Mouse (Mus musculus): ENCODE data around the gene Haus5.

- TF ChIP-seq ETS1 (conservative IDR thresholded peaks at IDR 0.05; ENCODE audit: low read depth, low read length) (no peak), MAZ (IDR thresholded peaks at IDR 0.05; ENCODE audit: low read depth, low read length) (no peak), CTCF (conservative IDR thresholded peaks at IDR 0.05 in 1 of 2, IDR thresholded peaks at IDR 0.05 in 1 of 2; ENCODE audit: low read depth in 2 of 2, low read length in 2 of 2) (no peak)
Observed at GRCm38 (mm10) chr7:30665321-30665720, 527 bp upstream of the Haus5 start.

Data from CH12.LX (cell line).